Mouse (Mus musculus) inflammation-experienced regulatory T-cells (primary cell): ENCODE measurements around the gene Gm45213. TPM values are rescaled to one million over a fixed set of nuclear protein-coding genes. Genes with fewer than 3 reads are reported as not detected.

Experiments used
- polyA plus RNA-seq, 2 experiments: library from polyadenylated mRNA; unstranded; fragments of 100-300 nt; shearing (Covaris generic); gene quantifications; one replicate each; pipeline ENCODE4 v1.2.1; 2017

The Gm45213 gene
- polyA plus RNA-seq = not detected

DNA sequence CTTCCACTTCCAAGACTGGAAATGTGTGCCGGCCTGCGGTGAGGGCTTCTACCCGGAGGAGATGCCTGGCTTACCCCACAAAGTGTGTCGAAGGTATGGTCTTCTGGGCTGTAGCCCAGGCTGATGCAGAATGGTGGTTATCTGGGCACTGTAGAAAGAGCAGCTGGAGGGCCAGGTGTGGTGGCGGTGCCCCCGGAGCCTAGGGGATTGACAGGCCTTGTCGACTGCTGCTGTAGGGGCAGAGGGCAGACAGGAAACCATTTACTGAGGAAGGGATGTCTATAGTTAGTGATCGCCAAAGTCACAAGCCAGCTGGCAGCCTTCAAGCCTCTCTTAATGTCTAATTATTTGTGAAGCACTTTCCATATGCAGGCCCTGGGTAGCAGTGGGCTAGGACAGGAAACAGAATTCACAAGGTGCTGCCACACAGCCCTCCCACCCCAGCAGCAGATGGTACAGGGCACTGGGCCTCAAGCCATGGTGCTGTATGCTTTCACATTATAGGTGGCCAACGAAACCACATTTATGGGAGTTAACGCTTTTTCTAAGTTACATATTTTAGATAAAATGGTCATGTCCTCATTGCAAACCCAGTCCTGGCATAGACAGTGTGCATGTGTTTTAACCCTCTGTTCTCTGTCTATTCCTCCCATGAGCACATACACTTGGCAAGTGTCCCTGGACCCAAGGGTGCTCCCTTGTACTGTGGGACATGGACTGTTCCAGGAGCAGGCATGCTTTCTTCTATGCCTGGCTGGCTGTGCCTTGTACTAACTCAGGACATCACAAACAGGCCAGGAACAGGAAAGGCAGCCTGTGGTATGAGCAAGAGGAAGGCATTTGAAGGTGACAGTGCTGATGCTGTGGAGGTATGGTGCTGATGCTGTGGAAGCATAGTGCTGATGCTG, at the start of gene Gm45213:
TSS of gene Gm45213 (plus strand) at position 51 of the 908 bp plus-strand sequence.

DNA sequence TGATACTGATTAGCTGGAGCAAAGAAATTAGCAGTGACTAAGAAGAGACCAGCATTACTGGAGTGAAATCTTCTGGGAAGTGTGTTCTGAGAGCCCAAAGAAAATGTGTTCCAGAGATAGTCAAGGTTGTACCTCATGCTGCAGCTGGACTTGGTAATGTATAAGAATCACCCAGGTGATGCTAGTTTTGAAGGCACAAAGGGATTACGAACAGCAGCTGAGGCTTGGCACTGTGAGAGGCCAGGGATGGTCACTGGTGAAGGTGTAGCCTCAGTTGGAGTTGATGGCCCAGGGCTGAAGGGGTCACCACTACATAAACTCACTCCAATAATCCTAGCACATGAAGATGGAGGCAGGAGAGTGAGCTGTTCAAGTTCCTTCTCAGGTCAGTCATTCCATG, 15.3 kb downstream of the Gm45213 start, which contains the start of gene Snrpa1:
TSS of gene Snrpa1 (plus strand) at position 301 of the 400 bp plus-strand sequence.

DNA sequence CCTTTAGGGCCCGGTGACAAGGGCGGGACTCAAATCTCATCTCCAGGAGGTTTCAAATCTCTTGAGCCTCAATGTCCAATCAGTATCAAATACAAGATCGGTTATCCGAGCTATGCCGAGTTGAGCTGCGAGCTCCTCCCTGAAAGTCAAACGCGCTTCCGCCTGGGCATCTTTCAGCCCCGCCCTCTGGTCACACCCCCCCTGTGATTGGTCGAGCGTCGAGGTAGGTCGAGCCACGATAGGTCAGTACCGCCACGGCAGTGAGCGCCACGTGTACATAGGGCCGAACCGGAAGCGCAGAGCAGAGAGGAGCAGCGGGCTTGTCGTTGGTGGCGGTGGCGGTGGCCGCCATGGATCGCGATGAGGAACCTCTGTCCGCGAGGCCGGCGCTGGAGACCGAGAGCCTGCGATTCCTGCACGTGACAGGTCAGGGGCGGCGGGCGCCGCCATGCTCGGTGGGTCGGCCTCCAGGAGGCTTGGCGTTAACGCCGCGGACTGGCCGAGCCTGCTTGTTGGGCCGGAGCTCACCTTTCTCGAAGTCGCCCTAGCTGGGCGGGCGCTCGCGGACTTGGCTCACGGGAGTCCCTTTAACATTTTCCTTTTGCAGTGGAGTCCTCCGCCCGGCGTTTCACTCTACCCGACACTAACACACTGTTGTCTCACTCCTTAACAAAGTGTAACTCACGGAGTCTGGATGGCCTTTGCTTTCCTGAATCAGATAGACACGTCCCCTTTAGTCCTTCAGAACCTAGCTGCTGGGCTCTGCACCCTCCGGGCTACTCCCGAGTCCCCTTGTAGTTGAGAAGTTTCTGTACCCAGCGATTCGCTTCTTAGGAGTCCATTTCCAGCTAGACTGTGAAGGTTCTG, 36.2 kb downstream of the Gm45213 start, which contains the start of gene Selenos:
TSS of gene Selenos (plus strand) at position 286 of the 867 bp plus-strand sequence.

DNA sequence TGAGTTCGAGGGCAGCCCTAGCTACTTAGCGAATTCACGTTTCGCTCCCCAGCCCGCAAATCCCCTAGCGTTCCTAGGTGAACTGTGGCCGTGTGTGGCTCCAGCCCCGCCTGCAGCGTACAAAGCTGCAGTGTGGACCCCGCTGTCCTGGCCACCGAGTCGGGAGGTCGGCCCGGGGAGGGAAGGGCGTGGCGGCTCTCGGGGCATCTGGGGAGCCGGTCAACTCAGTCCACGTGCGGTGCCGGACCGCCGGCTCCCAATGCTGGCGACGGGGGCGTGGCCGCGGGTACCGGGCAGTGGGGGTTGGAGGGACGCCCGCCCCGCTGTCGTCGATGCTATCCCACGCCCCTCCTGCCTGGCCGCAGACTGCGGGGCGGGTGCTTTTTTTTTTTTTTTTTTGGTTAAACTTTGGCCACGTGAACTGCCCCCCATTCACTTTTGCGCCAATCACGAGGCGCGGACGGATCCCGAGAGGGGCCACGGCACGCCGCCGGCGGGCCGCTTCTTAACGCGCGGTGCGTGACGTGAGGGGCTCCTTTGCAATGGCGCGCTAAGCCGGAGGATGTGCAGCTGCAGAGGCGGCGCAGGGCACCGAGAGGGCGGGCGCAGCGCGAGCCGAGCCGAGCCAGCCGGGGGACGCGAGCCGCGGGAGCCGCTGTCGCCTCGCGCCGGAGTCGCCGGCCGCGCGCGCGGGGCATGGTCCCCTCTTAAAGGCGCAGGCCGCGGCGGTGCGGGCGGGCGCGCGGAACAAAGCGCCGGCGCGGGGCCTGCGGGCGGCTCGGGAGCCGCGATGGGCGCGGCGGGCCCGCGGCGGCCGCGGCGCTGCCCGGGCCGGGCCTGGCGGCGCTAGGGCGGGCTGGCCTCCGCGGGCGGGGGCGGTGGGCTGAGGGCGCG, 65.8 kb downstream of the Gm45213 start, which contains the start of gene Chsy1:
TSS of gene Chsy1 (plus strand) at position 555 of the 894 bp plus-strand sequence.

Other genes with a start within 250 kb of the Gm45213 start
- gene Pcsk6, start 181.9 kb upstream of the Gm45213 start, polyA plus RNA-seq = under 1 TPM in 1 of 2 experiments, not detected in 1; 0.43 TPM
- 100 to 1,000 TPM; 106 to 107 TPM for gene Snrpa1, start 15.4 kb downstream of the Gm45213 start, polyA plus RNA-seq
- 100 to 1,000 TPM; 121 to 147 TPM for gene Selenos, start 36.0 kb downstream of the Gm45213 start, polyA plus RNA-seq
- gene Chsy1, start 65.9 kb downstream of the Gm45213 start, polyA plus RNA-seq = 10 to 100 TPM; 11.4 to 16.4 TPM